Mouse (Mus musculus): Measurements from ENCODE around the gene Arrdc5.

The Arrdc5 gene

GRCm38 (mm10) chr17:56251136-56251829, 48.8 kb downstream of the Arrdc5 start:
- DNase-seq: peak; percentile 85

- no peak for DNase-seq
These were observed 54.5 kb downstream of the Arrdc5 start for GRCm38 (mm10) chr17:56245608-56246007.

Measured in lung, postnatal 10 days (tissue).